Mouse (Mus musculus) stomach, postnatal 0 days (tissue): ENCODE data around the gene Zdhhc23. TPM values are rescaled to one million over a fixed set of nuclear protein-coding genes. Genes with fewer than 3 reads are reported as not detected.

Source experiments
- ATAC-seq: fragments of 200-750 bp; cut with Nextera tagmentation; 2 replicates; pipeline ENCODE4 v1.8.0; 2017; ENCODE audit not compliant: low FRiP score, low TSS enrichment
- DNase-seq: peaks from one replicate; pipeline ENCODE4 v3.0.0-alpha.2; 2016; ENCODE audit warnings: low spot score
- H3K27ac ChIP-seq: fragments of 300-500 bp; sonication (generic); replicated peaks from 2 replicates; pipeline ENCODE4 v1.5.1; 2014; ENCODE audit warnings: mild to moderate bottlenecking, control low read depth
- H3K27me3 ChIP-seq: fragments of 300-500 bp; sonication (generic); 2 replicates; pipeline ENCODE4 v1.6.1; 2014; ENCODE audit warnings: low read length; ENCODE audit not compliant: control insufficient read depth, insufficient read depth
- H3K36me3 ChIP-seq: fragments of 300-500 bp; sonication (generic); 2 replicates; pipeline ENCODE4 v1.6.1; 2014; ENCODE audit warnings: low read length, mixed read lengths; ENCODE audit not compliant: control insufficient read depth, insufficient read depth
- H3K4me1 ChIP-seq: fragments of 300-500 bp; sonication (generic); replicated peaks from 2 replicates; pipeline ENCODE4 v1.6.1; 2014; ENCODE audit warnings: antibody characterized with exemption; ENCODE audit not compliant: control insufficient read depth, insufficient read depth
- H3K4me2 ChIP-seq: fragments of 300-500 bp; sonication (generic); replicated peaks from 2 replicates; pipeline ENCODE4 v1.6.1; 2014; ENCODE audit warnings: low read depth, mild to moderate bottlenecking, control low read depth, moderate library complexity
- H3K4me3 ChIP-seq: fragments of 300-500 bp; sonication (generic); 2 replicates; pipeline ENCODE4 v1.5.1; 2014; ENCODE audit warnings: low read depth, low read length, control low read depth
- H3K9ac ChIP-seq: fragments of 300-500 bp; sonication (generic); 2 replicates; pipeline ENCODE4 v1.6.1; 2014; ENCODE audit warnings: mild to moderate bottlenecking, low read length, control low read depth, mixed read lengths
- H3K9me3 ChIP-seq: fragments of 300-500 bp; sonication (generic); 2 replicates; pipeline ENCODE4 v1.6.1; 2016; ENCODE audit warnings: low read length; ENCODE audit not compliant: control insufficient read depth
- CTCF ChIP-seq: IDR thresholded peaks from 2 replicates; pipeline ENCODE4 v1.5.1; 2016; ENCODE audit warnings: antibody characterized with exemption, low read depth, mild to moderate bottlenecking, moderate library complexity
- EP300 ChIP-seq: optimal IDR thresholded peaks from 2 replicates; pipeline ENCODE3; 2016; ENCODE audit warnings: antibody characterized with exemption
- WGBS: fragments of 180-500 bp; shearing (Covaris S2); extraction: QIAGEN DNeasy Blood & Tissue Kit; methylation state at CpG from one replicate; pipeline ENCODE4 v1.1.7; 2014; 5-methylcytosine and 5-hydroxymethylcytosine counted together
- polyA plus RNA-seq: library from polyadenylated mRNA; unstranded; fragments of >200 nt; fragmentation: Nextera tagmentation; extraction: Ambion mirVana; gene quantifications from 2 replicates; pipeline ENCODE4 v1.2.1, GENCODE M21; 2015

Zdhhc23 gene
- polyA plus RNA-seq, 1 experiment from 2014 or later, result 2.5 TPM

DNA sequence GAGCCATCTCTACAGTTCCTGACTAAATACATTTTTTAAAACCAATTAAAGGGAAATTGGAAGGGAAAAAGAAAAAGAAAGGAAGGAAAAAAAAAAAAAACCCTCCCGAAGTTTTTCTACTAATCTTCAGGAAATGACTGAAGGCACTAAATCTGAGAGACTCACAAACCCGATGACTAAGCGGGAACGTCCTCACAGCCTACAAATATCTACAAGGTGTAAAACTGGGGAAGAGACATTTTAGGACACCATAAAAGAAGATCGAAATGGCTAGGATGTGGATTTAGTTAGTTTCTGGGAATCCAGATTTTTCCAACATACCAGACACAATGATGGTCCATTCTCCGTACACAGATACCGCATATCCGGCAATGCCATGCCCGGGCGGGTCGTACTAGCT lies 6.4 kb downstream of the Zdhhc23 start:
- Histone ChIP-seq H3K27ac (no peak overlapping the region), H3K4me1 (no peaks in the 10 kb centered on the region), H3K4me2 (no peak overlapping the region), H3K9me3 (no peaks in the 10 kb centered on the region), H3K9ac (no peak overlapping the region), H3K36me3 (no peaks in the 10 kb centered on the region), H3K4me3 (no peak overlapping the region), H3K27me3 (no peaks in the 10 kb centered on the region)
- WGBS, result 84% methylated on average over 11 of the region's 11 CpGs
- ATAC-seq, result no peak
- TF ChIP-seq CTCF (no peak), EP300 (no peak)
- no peak for DNase-seq

DNA sequence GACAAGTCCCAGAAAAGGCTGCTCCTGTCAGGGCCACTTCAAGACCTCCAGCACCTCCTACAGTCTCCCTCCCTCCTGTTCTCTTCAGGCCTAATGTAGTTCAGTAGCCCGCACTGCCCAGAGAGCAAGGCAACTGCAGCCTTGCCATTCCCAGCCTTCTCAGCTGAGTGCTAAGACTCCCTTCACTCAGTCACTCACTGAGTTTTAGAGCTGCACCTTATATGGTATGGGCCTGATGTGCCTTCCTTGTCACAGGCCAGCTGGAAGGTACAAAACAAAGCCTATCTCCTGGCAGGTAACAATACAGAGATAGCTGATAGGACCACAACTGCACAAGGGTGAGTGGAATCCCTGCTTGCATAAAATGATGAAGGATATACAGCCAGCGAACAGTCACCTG lies 7.2 kb downstream of the Zdhhc23 start:
- DNase-seq, result no peak

DNA sequence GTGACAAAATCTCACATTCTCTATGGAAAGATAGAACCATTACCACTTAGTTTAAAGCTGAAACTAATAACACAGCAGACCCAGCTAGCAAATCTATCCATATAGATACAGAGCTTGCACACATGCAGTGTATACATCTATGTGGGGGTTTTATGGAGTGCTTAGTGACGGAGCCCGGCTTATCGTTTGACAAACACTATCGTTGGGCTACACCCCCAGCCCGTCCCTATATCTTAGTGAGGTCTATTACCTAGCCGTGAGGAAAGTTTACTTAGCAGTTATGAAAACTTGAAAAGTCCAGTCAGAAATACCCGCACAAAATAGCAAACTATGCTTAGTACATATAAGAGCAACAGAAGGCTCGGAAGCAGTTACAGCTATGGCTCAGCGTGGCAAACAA lies 7.8 kb downstream of the Zdhhc23 start:
- 66% methylated on average over 9 of the region's 9 CpGs for WGBS
- no peaks in the 10 kb centered on the region for H3K27me3 ChIP-seq
- no peak overlapping the region for H3K27ac ChIP-seq
- H3K9me3 ChIP-seq, result no peaks in the 10 kb centered on the region
- H3K4me2 ChIP-seq, result no peak overlapping the region
- ATAC-seq (no peak), DNase-seq (peak; percentile 21)
- H3K36me3 ChIP-seq, result no peaks in the 10 kb centered on the region
- H3K9ac ChIP-seq, result no peak overlapping the region
- TF ChIP-seq EP300 (no peak), CTCF (no peak)
- no peak overlapping the region for H3K4me3 ChIP-seq
- no peaks in the 10 kb centered on the region for H3K4me1 ChIP-seq

More for the DNA sequence above, 7.2 kb downstream of the Zdhhc23 start:
- no peak for ATAC-seq
- WGBS, result 91% methylated on average over 2 of the region's 2 CpGs
- TF ChIP-seq CTCF (no peak), EP300 (no peak)
- H3K4me1 ChIP-seq, result no peaks in the 10 kb centered on the region
- no peak overlapping the region for H3K27ac ChIP-seq
- H3K4me3 ChIP-seq, result no peak overlapping the region
- no peak overlapping the region for H3K4me2 ChIP-seq
- no peak overlapping the region for H3K9ac ChIP-seq
- H3K9me3 ChIP-seq, result no peaks in the 10 kb centered on the region
- no peaks in the 10 kb centered on the region for H3K36me3 ChIP-seq
- no peaks in the 10 kb centered on the region for H3K27me3 ChIP-seq

DNA sequence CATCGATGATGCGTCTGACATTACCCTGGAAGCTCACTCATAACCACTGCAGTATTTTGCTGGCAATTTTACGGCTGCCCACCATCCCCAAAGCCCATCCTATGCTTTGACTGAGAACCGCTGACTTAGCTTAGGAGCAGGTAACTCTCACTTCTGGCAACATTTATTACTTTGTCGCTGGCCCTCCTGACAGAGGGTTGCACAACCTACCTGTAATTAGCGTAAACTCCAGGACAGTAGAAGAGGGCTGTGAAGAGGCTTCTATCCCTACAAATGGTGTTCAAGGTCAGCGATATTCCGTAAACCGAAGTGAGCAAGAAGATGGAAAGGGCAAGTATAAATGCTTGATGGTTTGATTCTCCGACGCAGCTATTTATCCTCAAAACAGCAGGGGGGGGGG lies 8.4 kb downstream of the Zdhhc23 start:
- ATAC-seq (no peak), DNase-seq (no peak)
- Histone ChIP-seq H3K9ac (no peak overlapping the region), H3K9me3 (no peaks in the 10 kb centered on the region), H3K4me2 (no peak overlapping the region), H3K4me3 (no peak overlapping the region), H3K27ac (no peak overlapping the region), H3K36me3 (no peaks in the 10 kb centered on the region), H3K4me1 (no peaks in the 10 kb centered on the region), H3K27me3 (no peaks in the 10 kb centered on the region)
- no peak for TF ChIP-seq CTCF
- TF ChIP-seq EP300, result no peak
- 92% methylated on average over 11 of the region's 11 CpGs for WGBS

DNA sequence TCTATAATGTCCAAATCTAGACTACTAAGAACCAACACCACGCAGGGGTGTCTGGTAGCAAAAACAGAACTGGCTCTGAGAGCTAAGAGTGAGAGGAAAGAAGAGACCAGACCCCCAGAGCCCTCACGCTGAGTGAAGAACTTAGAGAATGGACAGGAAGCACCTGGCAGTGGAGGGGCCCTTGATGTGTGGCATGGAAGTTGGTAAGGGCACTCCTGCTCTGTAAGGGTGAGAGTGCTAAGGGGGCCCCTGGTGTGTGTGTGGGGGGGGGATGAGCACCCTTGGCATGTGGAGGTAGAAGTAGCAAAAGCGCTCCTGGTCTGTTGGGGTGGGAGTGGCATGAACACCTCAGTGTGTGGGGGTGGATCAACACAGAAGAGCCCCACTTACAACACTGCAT lies 9.2 kb downstream of the Zdhhc23 start:
- no peaks in the 10 kb centered on the region for H3K9me3 ChIP-seq
- no peak overlapping the region for H3K4me2 ChIP-seq
- H3K27me3 ChIP-seq, result no peaks in the 10 kb centered on the region
- no peaks in the 10 kb centered on the region for H3K36me3 ChIP-seq
- TF ChIP-seq EP300 (no peak), CTCF (no peak)
- no peak overlapping the region for H3K27ac ChIP-seq
- 86% methylated on average over 3 of the region's 3 CpGs for WGBS
- H3K4me1 ChIP-seq, result no peaks in the 10 kb centered on the region
- H3K9ac ChIP-seq, result no peak overlapping the region
- no peak overlapping the region for H3K4me3 ChIP-seq
- no peak for DNase-seq
- ATAC-seq, result no peak

GRCm38 (mm10) chr16:43965781-43966389 lies 13.7 kb downstream of the Zdhhc23 start:
- TF ChIP-seq EP300, result no peak
- no peak for TF ChIP-seq CTCF
- Histone ChIP-seq H3K36me3 (no peaks in the 10 kb centered on the region), H3K27ac (no peak overlapping the region), H3K27me3 (no peaks in the 10 kb centered on the region), H3K9ac (no peak overlapping the region), H3K4me3 (no peak overlapping the region), H3K4me1 (no peaks in the 10 kb centered on the region), H3K9me3 (no peaks in the 10 kb centered on the region), H3K4me2 (no peak overlapping the region)
- ATAC-seq (no peak), DNase-seq (no peak)
- WGBS, result 84% methylated on average over 13 of the region's 13 CpGs
